Mouse (Mus musculus) MEL (cell line): ENCODE data around the gene Drd3.

ENCODE experiments used
- CHD2 ChIP-seq: IDR thresholded peaks from 2 replicates; pipeline ENCODE4 v1.6.1; 2011; ENCODE audit warnings: low read length, improper control_type of control experiment
- CTCF ChIP-seq, 3 experiments: IDR thresholded peaks in 2 of 3; conservative IDR thresholded peaks in 1 of 3; 2 replicates each; pipeline ENCODE4 v1.5.1; 2011 to 2012; ENCODE audit warnings: low read length in 3 of 3, low read depth in 2 of 3, mild to moderate bottlenecking in 2 of 3, improper control_type of control experiment in 1 of 3, inconsistent platforms in 1 of 3, mixed read lengths in 1 of 3, moderate library complexity in 1 of 3; ENCODE audit not compliant: control insufficient read depth in 1 of 3, insufficient read depth in 1 of 3, poor library complexity in 1 of 3, severe bottlenecking in 1 of 3
- EP300 ChIP-seq, 2 experiments: IDR thresholded peaks; 2 replicates each; pipeline ENCODE4 v1.6.1; 2011; ENCODE audit warnings: improper control_type of control experiment in 2 of 2, low read length in 2 of 2, low read depth in 1 of 2, mild to moderate bottlenecking in 1 of 2
- GABPA ChIP-seq: IDR thresholded peaks from 2 replicates; pipeline ENCODE4 v1.6.1; 2012; ENCODE audit warnings: low read depth, mild to moderate bottlenecking, inconsistent platforms, low read length, improper control_type of control experiment, moderate library complexity
- JUND ChIP-seq: IDR thresholded peaks from 2 replicates; pipeline ENCODE4 v1.6.1; 2011; ENCODE audit warnings: low read depth, mild to moderate bottlenecking, improper control_type of control experiment, low read length
- KAT2A ChIP-seq: conservative IDR thresholded peaks from 2 replicates; pipeline ENCODE4 v1.6.1; 2012; ENCODE audit warnings: low read depth, low read length, improper control_type of control experiment, inconsistent platforms
- MAX ChIP-seq: IDR thresholded peaks from 2 replicates; pipeline ENCODE4 v1.6.1; 2011; ENCODE audit warnings: low read length, improper control_type of control experiment
- MYB ChIP-seq: IDR thresholded peaks from 2 replicates; pipeline ENCODE4 v1.6.1; 2011; ENCODE audit warnings: mild to moderate bottlenecking, low read depth, low read length, improper control_type of control experiment
- NRF1 ChIP-seq: IDR thresholded peaks from 2 replicates; pipeline ENCODE4 v1.6.1; 2014; ENCODE audit warnings: low read depth, mild to moderate bottlenecking, inconsistent platforms, low read length, improper control_type of control experiment, moderate library complexity; ENCODE audit not compliant: poor library complexity, insufficient read depth, severe bottlenecking
- POLR2A ChIP-seq, 2 experiments: IDR thresholded peaks; 2 replicates each; pipeline ENCODE4 v1.6.1; 2011 to 2012; ENCODE audit warnings: low read length in 2 of 2, mild to moderate bottlenecking in 2 of 2, control low read depth in 1 of 2, improper control_type of control experiment in 1 of 2, low read depth in 1 of 2, moderate library complexity in 1 of 2; ENCODE audit not compliant: control insufficient read depth in 1 of 2, insufficient read depth in 1 of 2, poor library complexity in 1 of 2
- USF1 ChIP-seq: IDR thresholded peaks from 2 replicates; pipeline ENCODE4 v1.6.1; 2014; ENCODE audit warnings: low read depth, mild to moderate bottlenecking, inconsistent platforms, low read length, improper control_type of control experiment, moderate library complexity
- USF2 ChIP-seq, 2 experiments: IDR thresholded peaks; 2 replicates each; pipeline ENCODE4 v1.6.1; 2011 to 2012; ENCODE audit warnings: improper control_type of control experiment in 2 of 2, low read length in 2 of 2, borderline replicate concordance in 1 of 2, inconsistent platforms in 1 of 2, low read depth in 1 of 2, mild to moderate bottlenecking in 1 of 2; ENCODE audit not compliant: insufficient read depth in 1 of 2

- TF ChIP-seq JUND (no peak), MYB (no peak), CTCF (IDR thresholded peaks at IDR 0.05 in 2 of 3, conservative IDR thresholded peaks at IDR 0.05 in 1 of 3; ENCODE audit: control insufficient read depth in 1 of 3, insufficient read depth in 1 of 3, low read depth in 2 of 3, low read length in 3 of 3, poor library complexity in 1 of 3, severe bottlenecking in 1 of 3) (no peak), NRF1 (no peak), POLR2A (IDR thresholded peaks at IDR 0.05; ENCODE audit: control insufficient read depth in 1 of 2, insufficient read depth in 1 of 2, low read depth in 1 of 2, low read length in 2 of 2, poor library complexity in 1 of 2) (no peak), KAT2A (no peak), MAX (no peak), EP300 (IDR thresholded peaks at IDR 0.05; ENCODE audit: low read depth in 1 of 2, low read length in 2 of 2) (no peak), GABPA (no peak), USF1 (no peak), CHD2 (no peak), USF2 (IDR thresholded peaks at IDR 0.05; ENCODE audit: borderline replicate concordance in 1 of 2, insufficient read depth in 1 of 2, low read depth in 1 of 2, low read length in 2 of 2) (no peak)
These were observed 55.6 kb downstream of the Drd3 start for GRCm38 (mm10) chr16:43809429-43809828.
